ENCODE assay signal across 8 mouse cellular contexts in genomic region chr1:89041290-89041689, GRCm38 (mm10). TPM values are rescaled to one million over a fixed set of nuclear protein-coding genes. Genes with fewer than 3 reads are reported as not detected.
A peak's percentile ranks its signal among the peaks of the same experiment; 100 is the strongest.
DNase-seq lines count a peak whose midpoint lies in the region; ATAC-seq lines count a peak whose summit lies in the region.
"Had no signal": no experiment of that assay in that cellular context is flagged by ENCODE, and none has a peak within 500 bp of the region (broad histone marks: within the 10 kb centered on the region; RNA-seq: fewer than 3 reads in every experiment).

No protein-coding gene starts in this region.

- ATAC-seq in lung, embryonic 15.5 days (ENCODE audit: borderline replicate concordance, extremely low read depth, low FRiP score, low TSS enrichment) = peak; percentile 55; the same call in 1 of the 2 replicates

- intact Hi-C loops in heart, postnatal 25 days (cut with DNase I) = no loop called here

- H3K4me2 ChIP-seq in lung, embryonic 15.5 days = no peak overlapping the region

- no peaks in the 10 kb centered on the region for H3K9me3 ChIP-seq in lung, embryonic 15.5 days

- H3K36me3 ChIP-seq in lung, embryonic 15.5 days = no peaks in the 10 kb centered on the region

- WGBS in lung, embryonic 15.5 days = 43% methylated on average over 5 of the region's 5 CpGs

- peak overlapping the region; percentile 35; the same call in 1 of the 2 replicates for H3K27ac ChIP-seq in lung, embryonic 15.5 days

- no peaks in the 10 kb centered on the region for H3K27me3 ChIP-seq in lung, embryonic 15.5 days

- peaks cover 7% of the 10 kb centered on the region; the same call in 1 of the 2 replicates for H3K4me1 ChIP-seq in lung, embryonic 15.5 days

- H3K9ac ChIP-seq in lung, embryonic 15.5 days = no peak overlapping the region

- H3K4me3 ChIP-seq in lung, embryonic 15.5 days = no peak overlapping the region

- DNase-seq in Muller cell, postnatal 12 days (ENCODE audit: inconsistent ontology term) = peak; percentile 72
- peak; percentile 56 for DNase-seq in ZHBTc4 (ENCODE audit: low read depth, low spot score)
- DNase-seq in heart, postnatal 25 days (ENCODE audit: low spot score) = peak; percentile 63
- no peak for DNase-seq in liver
- no peak for DNase-seq in thymus, postnatal 14 days
- no peak for DNase-seq in testis, postnatal 10 days (ENCODE audit: low spot score)
- DNase-seq: cerebellum, adult 18-20 months had no signal

RNA-seq across cellular contexts. Expression of gene Sh3bp4, which starts 28.9 kb away (rescaled TPM):
- 10 to 100 TPM; 10.5 to 13.2 TPM for total RNA-seq in heart, postnatal 25 days (2021)
- polyA plus RNA-seq in lung, embryonic 15.5 days (2015; fragmentation: Nextera tagmentation; extraction: Ambion mirVana) = 25.2 and 27.1 TPM in 2 replicates

Comparison
In these comparisons a context has a peak if more than half of its experiments do, and no peak if none do; other contexts are left out.
1. DNase-seq: peak in Muller cell, postnatal 12 days (single experiment), ZHBTc4 (single experiment) and heart, postnatal 25 days (single experiment); none in liver (single experiment), thymus, postnatal 14 days (single experiment) and testis, postnatal 10 days (single experiment).